Mouse (Mus musculus) kidney, embryonic 16.5 days (tissue): ENCODE data around the gene Fbln7. TPM values are rescaled to one million over a fixed set of nuclear protein-coding genes. Genes with fewer than 3 reads are reported as not detected.

Experiments used
- microRNA-seq: library from miRNA; unstranded; fragments of <30 nt; microRNA quantifications from one replicate; pipeline ENCODE4, GENCODE M21; 2016
- polyA plus RNA-seq: library from polyadenylated mRNA; unstranded; fragments of >200 nt; fragmentation: Nextera tagmentation; extraction: Ambion mirVana; gene quantifications from 2 replicates; pipeline ENCODE4 v1.2.1, GENCODE M21; 2015

Gene Fbln7
- polyA plus RNA-seq, 1 experiment from 2014 or later: 8.1 TPM

Small RNA genes lying within 50 kb of the gene (microRNA-seq; reads per million reads assigned to microRNA genes)
- gene Gm22859: not detected

Other genes with a start within 250 kb of the Fbln7 start
- 62.1 and 65.9 TPM in 2 replicates for gene Anapc1, start 175.6 kb upstream of the Fbln7 start, polyA plus RNA-seq
- gene Mertk, start 164.0 kb upstream of the Fbln7 start, polyA plus RNA-seq: 14.2 and 14.6 TPM in 2 replicates
- 33.3 and 34.7 TPM in 2 replicates for gene Tmem87b, start 44.9 kb upstream of the Fbln7 start, polyA plus RNA-seq
- 7.9 and 8.2 TPM in 2 replicates for gene Zc3h8, start 81.1 kb downstream of the Fbln7 start, polyA plus RNA-seq
- gene Zc3h6, start 104.4 kb downstream of the Fbln7 start, polyA plus RNA-seq: 1.4 and 2.3 TPM in 2 replicates
- gene Gm10762, start 104.7 kb downstream of the Fbln7 start, polyA plus RNA-seq: 12.7 and 12.9 TPM in 2 replicates
- gene Vinac1, start 185.2 kb downstream of the Fbln7 start, polyA plus RNA-seq: 0.04 TPM in 1 of 2 replicates, not detected in the other
- 13.4 TPM in 2 replicates for gene Ttl, start 203.0 kb downstream of the Fbln7 start, polyA plus RNA-seq
- gene Polr1b, start 238.0 kb downstream of the Fbln7 start, polyA plus RNA-seq: 27.2 and 33.4 TPM in 2 replicates